Mouse (Mus musculus) E14TG2a.4 (cell line): ENCODE results near the gene 4930522H14Rik.

Experiments
- CTCF ChIP-seq: conservative IDR thresholded peaks from 2 replicates; pipeline ENCODE4 v1.5.1; 2014; ENCODE audit warnings: low read length
- NANOG ChIP-seq: IDR thresholded peaks from 2 replicates; pipeline ENCODE4 v1.6.1; 2014; ENCODE audit warnings: borderline replicate concordance, low read length, mixed read lengths

DNA sequence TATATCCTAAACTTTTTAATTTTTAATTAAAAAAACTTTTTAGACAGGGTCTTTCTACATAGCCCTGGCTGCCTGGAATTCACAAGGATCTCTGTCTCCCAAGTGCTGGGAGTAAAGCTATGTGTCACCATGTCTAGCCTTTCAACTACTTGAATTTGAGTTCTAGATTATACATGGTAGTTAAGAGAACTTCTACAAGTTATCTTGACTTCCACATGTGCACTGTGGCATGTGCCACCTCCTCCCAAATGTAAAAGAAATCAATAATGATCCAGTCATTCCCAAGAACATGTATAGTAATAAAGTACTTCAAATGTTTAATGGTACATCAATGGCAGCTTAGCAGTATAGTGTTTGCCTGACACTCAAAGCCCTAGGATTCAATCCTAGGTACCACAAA lies 63.4 kb downstream of the 4930522H14Rik start:
- TF ChIP-seq CTCF: no peak
- TF ChIP-seq NANOG: no peak
